Mouse (Mus musculus) heart, embryonic 16.5 days (tissue): ENCODE measurements at regions not wholly inside any gene's neighbourhood (a gene's known extent, or its start where the extent isn't known, plus 50 kb on each side); places are given as distances from the start of the nearest gene placed in this dataset.

Source experiments
- ATAC-seq: fragments of 200-750 bp; cut with Nextera tagmentation; replicated peaks from 2 replicates; pipeline ENCODE4 v1.8.0; 2017; ENCODE audit warnings: moderate number of reproducible peaks; ENCODE audit not compliant: insufficient read depth, low FRiP score; ENCODE audit errors: extremely low read depth
- H3K27ac ChIP-seq: fragments of 300-500 bp; sonication (generic); 2 replicates; pipeline ENCODE4 v1.5.1; 2014; ENCODE audit warnings: mild to moderate bottlenecking, low read length, control low read depth, moderate library complexity
- H3K27me3 ChIP-seq: fragments of 300-500 bp; sonication (generic); 2 replicates; pipeline ENCODE4 v1.6.1; 2014; ENCODE audit warnings: low read length, mixed read lengths; ENCODE audit not compliant: control insufficient read depth, insufficient read depth
- H3K36me3 ChIP-seq: fragments of 300-500 bp; sonication (generic); 2 replicates; pipeline ENCODE4 v1.6.1; 2014; ENCODE audit not compliant: control insufficient read depth, insufficient read depth
- H3K4me1 ChIP-seq: fragments of 300-500 bp; sonication (generic); 2 replicates; pipeline ENCODE4 v1.6.1; 2014; ENCODE audit warnings: low read length, mixed read lengths; ENCODE audit not compliant: control insufficient read depth, insufficient read depth
- H3K4me2 ChIP-seq: fragments of 300-500 bp; sonication (generic); 2 replicates; pipeline ENCODE4 v1.6.1; 2014; ENCODE audit warnings: low read depth, mild to moderate bottlenecking, control low read depth, low read length
- H3K4me3 ChIP-seq: fragments of 300-500 bp; sonication (generic); 2 replicates; pipeline ENCODE4 v1.5.1; 2014; ENCODE audit warnings: mild to moderate bottlenecking, control low read depth, low read length
- H3K9ac ChIP-seq: fragments of 300-500 bp; sonication (generic); 2 replicates; pipeline ENCODE4 v1.6.1; 2014; ENCODE audit warnings: low read length, control low read depth
- H3K9me3 ChIP-seq: fragments of 300-500 bp; sonication (generic); replicated peaks from 2 replicates; pipeline ENCODE4 v1.6.1; 2016; ENCODE audit warnings: low read length; ENCODE audit not compliant: control insufficient read depth
- WGBS: fragments of 180-500 bp; shearing (Covaris S2); extraction: QIAGEN DNeasy Blood & Tissue Kit; methylation state at CpG from one replicate; pipeline ENCODE4 v1.1.7; 2014; 5-methylcytosine and 5-hydroxymethylcytosine counted together

DNA sequence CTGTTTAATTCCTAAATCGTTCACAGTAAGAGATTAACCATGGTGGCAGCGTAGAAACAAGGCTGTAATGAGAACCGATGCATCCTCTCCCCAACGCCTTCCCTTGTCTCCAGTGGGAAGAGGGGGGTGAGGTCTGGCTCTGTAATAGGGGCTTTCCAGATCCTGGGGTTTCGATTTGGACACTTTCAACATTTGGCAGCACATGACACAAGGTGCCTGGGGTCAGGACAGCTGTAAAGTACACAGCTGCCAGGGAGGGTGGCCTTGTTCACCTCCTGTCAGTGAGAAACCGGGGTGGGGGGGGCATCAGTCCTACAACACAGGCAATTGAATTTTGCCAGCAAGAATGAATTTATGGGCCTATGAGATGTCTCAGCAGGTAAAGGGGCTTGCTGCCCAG, 66.6 kb upstream of the Errfi1 start:
- no peak overlapping the region for H3K4me3 ChIP-seq
- no peaks in the 10 kb centered on the region for H3K4me1 ChIP-seq
- 72% methylated on average over 6 of the region's 6 CpGs for WGBS
- no peaks in the 10 kb centered on the region for H3K36me3 ChIP-seq
- no peak for ATAC-seq
- no peak overlapping the region for H3K9ac ChIP-seq
- H3K4me2 ChIP-seq, result no peak overlapping the region
- H3K9me3 ChIP-seq, result no peaks in the 10 kb centered on the region
- no peaks in the 10 kb centered on the region for H3K27me3 ChIP-seq
- H3K27ac ChIP-seq, result no peak overlapping the region

DNA sequence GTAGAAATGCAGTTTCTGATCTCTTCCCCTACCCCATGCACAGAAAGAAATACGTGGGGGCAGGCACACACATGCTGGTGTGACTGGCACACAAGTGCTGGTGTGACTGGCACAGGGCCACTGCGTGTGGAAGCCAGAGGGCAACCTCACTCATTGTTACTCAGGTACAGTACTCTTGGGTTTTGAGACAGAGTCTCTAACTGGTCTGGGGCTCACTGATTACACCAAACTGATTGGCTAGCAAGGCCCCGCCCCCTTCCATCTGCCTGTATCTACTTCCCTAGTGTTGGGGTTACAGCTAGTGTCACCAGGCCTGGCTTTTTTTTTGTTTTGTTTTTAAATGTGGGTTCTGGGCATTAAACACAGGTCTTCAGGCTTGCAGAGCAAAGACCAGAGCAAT, 67.1 kb upstream of the Errfi1 start:
- H3K27ac ChIP-seq, result no peak overlapping the region
- no peak for ATAC-seq
- H3K4me1 ChIP-seq, result no peaks in the 10 kb centered on the region
- H3K4me2 ChIP-seq, result no peak overlapping the region
- no peaks in the 10 kb centered on the region for H3K27me3 ChIP-seq
- H3K4me3 ChIP-seq, result no peak overlapping the region
- no peaks in the 10 kb centered on the region for H3K36me3 ChIP-seq
- no peaks in the 10 kb centered on the region for H3K9me3 ChIP-seq
- 84% methylated on average over 3 of the region's 3 CpGs for WGBS
- H3K9ac ChIP-seq, result no peak overlapping the region

DNA sequence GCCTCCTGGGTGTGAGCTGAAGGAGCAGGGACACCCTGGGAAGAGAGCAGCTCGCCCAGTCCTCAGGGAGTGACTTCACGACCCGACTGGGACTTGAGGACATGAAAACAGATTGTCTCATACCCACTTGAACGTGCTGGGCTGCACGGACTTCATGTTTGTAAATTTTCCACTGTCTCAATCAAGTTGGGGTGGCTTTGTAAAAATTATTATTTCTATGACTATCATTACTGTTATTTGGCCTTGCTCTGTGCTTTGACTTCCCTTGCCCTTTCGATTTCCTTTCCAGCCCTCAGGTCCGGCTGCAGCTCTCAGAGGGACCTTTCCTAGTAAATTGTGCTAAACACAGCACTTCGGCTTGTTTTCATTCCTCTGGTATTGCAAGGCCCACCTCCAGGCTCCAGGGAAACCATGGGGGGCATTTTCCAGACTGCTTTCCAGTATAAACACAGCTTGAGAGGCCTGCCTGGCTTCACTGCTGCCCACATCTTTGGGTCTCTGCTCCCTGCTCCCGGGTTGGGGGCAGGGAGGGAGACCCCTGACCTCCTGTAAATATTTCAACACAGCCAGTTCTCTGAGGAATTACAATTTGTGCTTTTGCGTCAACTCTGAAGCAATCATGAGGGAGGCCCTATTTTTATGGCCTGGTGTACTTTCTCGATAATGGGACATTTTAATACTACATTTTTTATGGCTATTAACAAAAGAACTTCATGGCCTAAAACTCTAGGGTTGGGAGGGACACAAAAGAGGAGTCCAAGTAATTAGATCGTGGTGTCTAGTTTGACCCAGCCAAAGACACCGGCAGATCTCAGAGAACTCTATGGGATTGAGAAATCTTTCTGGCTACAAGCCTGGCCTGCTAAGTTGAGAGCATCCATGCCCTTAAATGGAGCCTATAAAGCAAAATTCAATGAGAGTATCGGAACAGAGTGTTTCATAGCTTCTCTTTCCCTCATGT, 68.9 kb upstream of the Errfi1 start:
- no peaks in the 10 kb centered on the region for H3K9me3 ChIP-seq
- H3K27me3 ChIP-seq, result no peaks in the 10 kb centered on the region
- H3K27ac ChIP-seq, result peak overlapping the region; percentile 60
- H3K9ac ChIP-seq, result no peak overlapping the region
- no peak overlapping the region for H3K4me3 ChIP-seq
- H3K4me2 ChIP-seq, result no peak overlapping the region
- no peaks in the 10 kb centered on the region for H3K4me1 ChIP-seq
- no peak; the same call in 1 of the 2 replicates for ATAC-seq
- WGBS, result 57% methylated on average over 14 of the region's 14 CpGs
- no peaks in the 10 kb centered on the region for H3K36me3 ChIP-seq

DNA sequence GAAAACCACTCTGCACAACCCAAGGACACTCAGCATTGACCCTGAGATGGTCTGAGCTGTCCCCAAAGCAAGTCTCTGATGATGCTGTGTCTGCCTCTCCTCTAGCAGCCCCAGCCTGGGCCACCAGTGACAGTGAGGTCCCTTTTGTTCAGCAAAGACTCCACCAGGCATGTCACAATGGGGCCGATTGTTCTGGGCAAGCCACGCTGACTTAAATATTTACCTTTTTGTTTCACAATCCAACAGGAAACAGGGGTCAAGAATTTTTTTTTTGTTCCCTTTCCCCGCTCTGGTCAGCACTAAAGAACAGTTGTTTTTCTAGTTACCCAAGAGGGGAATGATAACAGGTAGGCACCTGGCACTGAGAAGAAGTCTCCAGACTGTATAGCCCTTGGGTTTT, 72.4 kb upstream of the Errfi1 start:
- no peaks in the 10 kb centered on the region for H3K9me3 ChIP-seq
- 66% methylated on average over 3 of the region's 3 CpGs for WGBS
- no peak overlapping the region for H3K27ac ChIP-seq
- ATAC-seq, result no peak
- H3K36me3 ChIP-seq, result no peaks in the 10 kb centered on the region
- H3K4me2 ChIP-seq, result no peak overlapping the region
- no peaks in the 10 kb centered on the region for H3K27me3 ChIP-seq
- no peak overlapping the region for H3K9ac ChIP-seq
- H3K4me1 ChIP-seq, result peaks cover 2% of the 10 kb centered on the region; the same call in 1 of the 2 replicates
- no peak overlapping the region for H3K4me3 ChIP-seq

DNA sequence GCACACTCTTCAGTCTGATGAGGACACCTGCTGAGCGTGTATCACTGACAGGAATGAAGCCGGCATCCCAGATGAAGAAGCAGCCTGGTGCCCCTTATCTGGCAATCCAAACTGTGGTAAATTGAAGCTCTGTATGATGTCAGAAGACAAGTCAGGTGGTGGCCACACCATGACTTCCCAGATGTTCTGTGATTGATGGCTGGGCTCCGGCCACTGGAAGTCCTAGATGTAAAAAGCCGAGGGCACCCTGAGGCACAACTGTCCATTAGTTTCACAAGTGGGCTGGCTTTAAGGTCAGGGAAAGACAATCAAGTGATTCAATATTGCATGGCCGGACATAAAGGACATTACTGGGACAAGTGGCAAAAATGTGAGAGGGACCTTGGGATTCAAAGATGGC, 74.4 kb upstream of the Errfi1 start:
- 65% methylated on average over 5 of the region's 5 CpGs for WGBS
- H3K36me3 ChIP-seq, result no peaks in the 10 kb centered on the region
- no peak for ATAC-seq
- H3K9ac ChIP-seq, result no peak overlapping the region
- H3K4me1 ChIP-seq, result peaks cover 2% of the 10 kb centered on the region; the same call in 1 of the 2 replicates
- no peaks in the 10 kb centered on the region for H3K27me3 ChIP-seq
- H3K4me3 ChIP-seq, result no peak overlapping the region
- no peak overlapping the region for H3K4me2 ChIP-seq
- H3K27ac ChIP-seq, result no peak overlapping the region
- H3K9me3 ChIP-seq, result peaks cover 3% of the 10 kb centered on the region; the same call in 1 of the 2 replicates

DNA sequence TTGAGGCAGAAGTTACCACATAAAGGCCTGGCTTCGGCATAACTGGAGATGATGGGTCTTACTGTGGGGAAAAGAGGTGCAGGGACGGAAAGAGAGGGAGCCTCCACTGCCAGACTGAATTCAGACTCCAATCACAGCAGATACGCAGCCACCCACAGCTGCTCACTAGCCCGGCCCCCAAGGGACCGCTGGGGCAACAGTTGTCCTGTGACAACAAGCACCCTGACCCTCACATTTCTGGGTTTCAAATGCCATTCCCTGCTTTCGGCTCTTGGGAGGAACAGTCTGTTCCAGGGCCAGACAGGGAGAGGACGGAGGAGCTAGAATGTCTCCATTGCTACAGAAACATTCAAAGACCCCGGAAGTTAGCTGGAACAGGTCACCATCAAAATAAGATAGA, 75.0 kb upstream of the Errfi1 start:
- no peak for ATAC-seq
- H3K27ac ChIP-seq, result no peak overlapping the region
- H3K27me3 ChIP-seq, result no peaks in the 10 kb centered on the region
- WGBS, result 46% methylated on average over 8 of the region's 8 CpGs
- H3K4me1 ChIP-seq, result peaks cover 2% of the 10 kb centered on the region; the same call in 1 of the 2 replicates
- H3K36me3 ChIP-seq, result no peaks in the 10 kb centered on the region
- no peak overlapping the region for H3K4me2 ChIP-seq
- H3K9ac ChIP-seq, result no peak overlapping the region
- no peak overlapping the region for H3K4me3 ChIP-seq
- H3K9me3 ChIP-seq, result peaks cover 7% of the 10 kb centered on the region; the same call in 1 of the 2 replicates

DNA sequence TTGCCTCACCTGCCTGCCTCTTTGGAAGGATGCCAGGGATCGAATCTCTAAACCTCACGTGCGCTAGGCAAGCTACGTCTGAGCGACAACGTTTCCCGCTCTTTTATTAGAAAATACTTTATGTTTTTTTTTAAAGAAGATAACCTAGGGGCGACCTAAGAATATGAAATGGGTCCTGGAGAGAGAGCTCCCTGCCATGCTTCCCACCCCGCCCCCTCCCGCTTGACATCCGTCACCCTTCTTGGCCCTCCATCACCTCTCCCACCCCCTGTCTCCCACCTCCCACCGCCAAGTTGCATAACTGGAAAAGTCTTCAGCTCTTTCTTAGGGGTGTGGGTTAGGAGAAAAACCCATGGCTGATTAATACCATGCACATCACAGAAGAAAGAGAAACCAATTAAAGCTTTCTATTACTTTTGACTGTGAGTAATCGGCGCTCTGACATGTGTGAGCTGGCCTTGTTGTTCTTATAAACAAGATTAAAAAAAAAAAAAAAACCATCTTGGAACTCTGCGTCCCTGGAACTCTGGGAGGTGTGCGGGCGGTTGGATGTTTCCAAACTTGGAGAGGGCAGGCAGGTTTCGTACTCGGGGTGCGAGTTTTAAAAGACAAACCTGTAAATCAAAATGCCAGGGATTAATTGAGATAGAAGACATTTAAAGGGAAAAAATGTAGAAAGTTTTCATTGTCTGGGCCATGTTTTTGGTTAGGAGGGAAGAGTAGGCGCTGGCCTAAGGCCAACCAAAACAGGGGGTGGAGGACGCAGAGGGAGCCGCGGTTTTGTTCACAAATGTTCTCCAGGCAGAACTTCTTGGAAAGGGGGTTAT, 77.8 kb upstream of the Errfi1 start:
- no peak overlapping the region for H3K4me3 ChIP-seq
- H3K4me2 ChIP-seq, result no peak overlapping the region
- no peaks in the 10 kb centered on the region for H3K36me3 ChIP-seq
- peaks cover 7% of the 10 kb centered on the region; the same call in 1 of the 2 replicates for H3K9me3 ChIP-seq
- ATAC-seq, result no peak
- H3K9ac ChIP-seq, result no peak overlapping the region
- no peaks in the 10 kb centered on the region for H3K27me3 ChIP-seq
- peaks cover 2% of the 10 kb centered on the region; the same call in 1 of the 2 replicates for H3K4me1 ChIP-seq
- 69% methylated on average over 24 of the region's 24 CpGs for WGBS
- H3K27ac ChIP-seq, result no peak overlapping the region

DNA sequence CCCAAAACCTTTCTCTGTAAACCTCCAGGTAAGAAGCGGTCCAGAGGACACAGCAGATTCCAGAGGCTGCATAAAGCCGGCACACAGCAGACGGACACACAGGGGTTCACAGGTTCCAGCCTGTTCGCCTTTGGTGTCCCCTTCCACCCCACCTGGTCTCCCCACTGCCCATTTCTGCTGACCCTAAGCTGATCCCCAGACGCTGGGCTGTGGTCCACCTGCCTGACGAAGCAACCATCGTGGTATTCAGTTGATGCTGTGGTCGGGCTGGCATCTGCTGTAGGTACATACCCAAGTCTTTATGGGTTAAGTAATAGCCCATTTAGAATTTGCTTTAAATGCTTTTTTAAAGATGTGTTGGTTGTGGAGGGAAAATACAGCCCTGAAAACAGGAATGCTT, 78.4 kb upstream of the Errfi1 start:
- ATAC-seq, result no peak
- WGBS, result 92% methylated on average over 8 of the region's 8 CpGs

More for the DNA sequence above, 78.4 kb upstream of the Errfi1 start:
- H3K36me3 ChIP-seq, result no peaks in the 10 kb centered on the region
- no peak overlapping the region for H3K4me3 ChIP-seq
- H3K4me1 ChIP-seq, result peaks cover 2% of the 10 kb centered on the region; the same call in 1 of the 2 replicates
- no peak overlapping the region for H3K9ac ChIP-seq
- no peaks in the 10 kb centered on the region for H3K27me3 ChIP-seq
- peaks cover 7% of the 10 kb centered on the region; the same call in 1 of the 2 replicates for H3K9me3 ChIP-seq
- H3K4me2 ChIP-seq, result no peak overlapping the region
- no peak overlapping the region for H3K27ac ChIP-seq
